Mouse (Mus musculus) kidney, adult 2 months (tissue): ENCODE measurements around the gene Tssc4. TPM values are rescaled to one million over a fixed set of nuclear protein-coding genes. Genes with fewer than 3 reads are reported as not detected.

Experiments used
- DNase-seq: peaks from one replicate; pipeline ENCODE4 v3.0.0; 2021
- H3K27ac ChIP-seq: fragments of 200-500 bp; 2 replicates; pipeline ENCODE4 v1.5.1; 2012; ENCODE audit warnings: low read depth, low read length, control low read depth, inconsistent platforms; ENCODE audit not compliant: insufficient read depth
- H3K27me3 ChIP-seq: fragments of 200-500 bp; replicated peaks from 2 replicates; pipeline ENCODE4 v1.6.1; 2012; ENCODE audit warnings: mild to moderate bottlenecking, moderate library complexity, low read length, inconsistent platforms; ENCODE audit not compliant: control insufficient read depth, insufficient read depth
- H3K36me3 ChIP-seq: fragments of 200-500 bp; 2 replicates; pipeline ENCODE4 v1.6.1; 2012; ENCODE audit warnings: mild to moderate bottlenecking, moderate library complexity, low read length, inconsistent platforms; ENCODE audit not compliant: control insufficient read depth, insufficient read depth
- H3K4me1 ChIP-seq: fragments of 200-500 bp; 2 replicates; pipeline ENCODE4 v1.6.1; 2011; ENCODE audit warnings: low read length; ENCODE audit not compliant: control insufficient read depth, insufficient read depth
- H3K4me3 ChIP-seq: fragments of 200-500 bp; 2 replicates; pipeline ENCODE4 v1.5.1; 2011; ENCODE audit warnings: mild to moderate bottlenecking, low read depth, low read length, control low read depth; ENCODE audit not compliant: insufficient read depth
- CTCF ChIP-seq: fragments of 200-500 bp; conservative IDR thresholded peaks from 2 replicates; pipeline ENCODE4 v1.5.1; 2011; ENCODE audit warnings: low read depth, mild to moderate bottlenecking, control low read depth, low read length, moderate library complexity, mixed read lengths; ENCODE audit not compliant: insufficient read depth, insufficient read length
- POLR2A ChIP-seq: fragments of 200-500 bp; IDR thresholded peaks from one replicate; pipeline ENCODE4 v1.6.1; 2011; ENCODE audit warnings: low read depth, low read length, control low read depth
- WGBS: fragments of 180-500 bp; shearing (Covaris S2); methylation state at CpG from one replicate; pipeline ENCODE4 v1.1.7; 2018; 5-methylcytosine and 5-hydroxymethylcytosine counted together
- polyA plus RNA-seq: library from polyadenylated mRNA; depleted of rRNA; stranded (reverse); fragments of >200 nt; gene quantifications from 2 replicates; pipeline ENCODE4 v1.2.3, GENCODE M21; 2012

Tssc4 gene
- polyA plus RNA-seq, 1 experiment, result 64.8 TPM

DNA sequence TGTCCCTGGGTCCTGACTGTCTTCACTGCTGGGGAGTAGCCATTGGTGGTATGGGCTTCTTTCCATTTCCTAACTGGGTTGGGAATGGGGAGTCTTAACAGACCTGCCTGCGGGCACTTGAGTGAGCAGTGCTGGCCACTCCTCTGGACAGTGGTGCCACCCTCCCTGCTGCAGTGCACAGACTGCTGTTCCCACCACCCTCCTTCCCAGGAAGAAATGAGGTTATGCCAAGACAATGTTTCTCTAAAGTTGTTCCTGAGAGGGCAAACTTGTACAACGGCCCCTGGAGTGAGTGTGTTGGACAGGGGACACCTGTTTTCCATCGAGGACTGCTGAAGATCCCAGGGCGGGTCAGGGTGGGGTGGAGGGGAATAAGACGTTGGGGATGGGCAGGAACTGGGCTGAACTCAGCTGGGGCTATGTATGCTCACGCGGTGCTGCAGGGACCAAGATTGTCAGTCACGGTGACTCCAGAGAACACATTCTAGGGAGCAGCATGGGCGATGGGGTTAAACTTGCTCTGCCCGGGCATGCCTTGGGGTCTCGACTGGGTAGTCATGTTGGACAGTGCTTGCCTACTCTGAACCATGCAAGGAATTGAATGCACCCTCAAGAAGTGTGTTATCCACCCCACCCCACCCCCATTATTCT, 15.0 kb upstream of the Tssc4 start:
- H3K27ac ChIP-seq, result peak overlapping the region; percentile 32; the same call in 1 of the 2 replicates

DNA sequence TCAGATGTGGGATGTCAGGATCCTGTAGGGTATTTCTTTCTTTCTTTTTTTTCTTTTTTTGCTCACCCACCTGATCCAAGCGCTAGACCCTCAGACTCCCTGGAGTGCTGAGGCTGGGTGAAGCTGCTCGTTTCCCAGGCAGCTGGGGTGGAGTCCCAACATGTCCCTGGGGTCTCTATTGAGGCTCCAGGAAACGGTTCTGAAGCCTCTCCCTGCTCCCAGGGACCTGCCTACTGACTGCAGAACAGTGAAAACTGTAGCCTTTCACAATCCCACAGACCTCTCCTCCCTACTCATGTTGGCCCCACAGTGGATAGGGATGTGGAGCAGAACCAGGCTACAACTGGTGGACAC, 14.5 kb upstream of the Tssc4 start:
- no peak for DNase-seq
- no peaks in the 10 kb centered on the region for H3K36me3 ChIP-seq
- TF ChIP-seq POLR2A, result no peak
- no peak for TF ChIP-seq CTCF
- H3K27ac ChIP-seq, result peak overlapping the region; percentile 61
- WGBS, result 30% methylated on average over 3 of the region's 3 CpGs
- peaks cover 56% of the 10 kb centered on the region for H3K4me1 ChIP-seq
- H3K27me3 ChIP-seq, result no peaks in the 10 kb centered on the region
- H3K4me3 ChIP-seq, result peak overlapping the region; percentile 91

More for the DNA sequence above, 15.0 kb upstream of the Tssc4 start:
- WGBS, result 9% methylated on average over 11 of the region's 11 CpGs
- peak; percentile 24 for DNase-seq
- TF ChIP-seq POLR2A (no peak), CTCF (no peak)
- H3K27me3 ChIP-seq, result no peaks in the 10 kb centered on the region
- H3K4me3 ChIP-seq, result peak overlapping the region; percentile 91
- H3K4me1 ChIP-seq, result peaks cover 61% of the 10 kb centered on the region
- no peaks in the 10 kb centered on the region for H3K36me3 ChIP-seq

DNA sequence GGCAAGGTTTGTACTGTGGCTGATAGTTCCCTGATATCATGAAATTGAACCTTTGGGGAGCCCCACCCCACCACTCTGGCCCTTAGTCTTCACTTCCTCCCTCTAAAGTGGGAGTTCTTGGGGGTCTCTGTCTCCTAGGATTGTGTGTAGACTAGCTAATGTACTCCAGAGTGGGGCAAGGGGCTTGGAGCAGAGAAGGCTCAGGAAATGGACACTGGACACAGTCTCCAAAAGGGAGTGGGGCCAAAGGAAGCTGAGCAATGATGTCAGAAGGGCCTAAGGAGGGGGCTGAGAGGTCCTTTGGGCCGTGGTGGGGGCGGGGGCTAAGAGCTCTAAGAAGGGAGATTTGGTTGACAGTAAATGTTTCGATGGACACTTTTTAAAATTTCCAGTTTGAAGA, 14.0 kb upstream of the Tssc4 start:
- Histone ChIP-seq H3K36me3 (no peaks in the 10 kb centered on the region), H3K27ac (peak overlapping the region; percentile 61), H3K4me1 (peaks cover 52% of the 10 kb centered on the region), H3K27me3 (no peaks in the 10 kb centered on the region), H3K4me3 (peak overlapping the region; percentile 91)
- WGBS, result 48% methylated on average over 3 of the region's 3 CpGs
- DNase-seq, result no peak
- no peak for TF ChIP-seq CTCF
- no peak for TF ChIP-seq POLR2A

DNA sequence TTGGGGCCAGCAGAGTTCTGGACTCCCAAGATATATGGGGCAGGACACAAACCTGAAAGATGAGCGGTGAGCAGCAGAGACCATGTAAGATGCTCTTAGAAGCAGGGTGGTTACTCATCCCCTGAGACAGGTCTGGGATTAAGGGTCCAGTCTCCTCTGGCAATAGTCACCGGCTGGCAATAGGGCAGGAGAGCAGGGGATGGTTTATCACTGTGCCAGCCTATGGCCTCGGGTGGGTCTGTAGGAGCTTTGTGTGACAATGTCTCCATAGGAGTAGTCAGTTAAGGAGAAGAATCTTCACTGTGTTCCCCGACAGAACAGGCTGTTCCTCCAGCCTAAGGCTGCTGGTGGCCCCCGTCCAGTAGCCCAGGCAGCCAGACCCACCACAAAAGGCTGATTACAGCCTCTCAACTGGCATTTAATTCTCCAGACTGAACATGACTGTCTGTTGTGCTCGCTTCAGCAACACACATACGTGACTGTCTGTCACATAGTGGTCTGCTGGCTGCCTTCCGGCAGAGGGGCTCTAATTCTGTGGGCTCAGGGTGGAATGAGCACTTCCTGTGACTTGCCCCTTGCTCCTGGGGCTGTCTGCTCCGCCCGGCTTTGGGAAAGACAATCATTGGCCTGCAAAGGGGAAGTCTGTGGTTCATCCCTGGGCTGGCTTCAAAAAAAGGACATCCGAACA, 13.4 kb upstream of the Tssc4 start:
- peak overlapping the region; percentile 22 for H3K4me3 ChIP-seq
- TF ChIP-seq CTCF (no peak), POLR2A (no peak)
- H3K36me3 ChIP-seq, result no peaks in the 10 kb centered on the region
- WGBS, result 57% methylated on average over 11 of the region's 11 CpGs
- H3K4me1 ChIP-seq, result peaks cover 46% of the 10 kb centered on the region
- H3K27me3 ChIP-seq, result no peaks in the 10 kb centered on the region
- peak overlapping the region; percentile 5 for H3K27ac ChIP-seq
- peak; percentile 37 for DNase-seq

DNA sequence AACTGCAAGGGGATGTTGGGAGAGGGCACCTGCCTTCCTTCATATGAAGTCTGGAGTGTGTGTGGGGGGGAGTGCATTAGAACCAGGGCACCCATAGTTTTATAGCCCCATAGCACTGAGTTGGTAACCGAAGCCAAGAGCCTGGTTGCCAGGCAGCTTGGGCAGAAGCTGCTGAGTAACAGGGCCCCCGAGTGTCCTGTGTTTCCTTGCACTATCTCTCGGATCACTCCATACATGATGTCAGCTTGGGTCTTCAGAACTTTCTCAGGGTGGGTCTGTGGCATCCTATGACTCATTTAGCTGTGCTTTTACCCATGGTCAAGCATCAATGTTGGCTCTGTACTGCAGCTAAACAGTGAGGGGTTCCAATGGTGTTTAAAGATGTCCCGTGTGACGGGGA, 12.0 kb upstream of the Tssc4 start:
- no peak overlapping the region for H3K4me3 ChIP-seq
- 58% methylated on average over 5 of the region's 5 CpGs for WGBS
- no peak for DNase-seq
- H3K36me3 ChIP-seq, result no peaks in the 10 kb centered on the region
- no peaks in the 10 kb centered on the region for H3K27me3 ChIP-seq
- H3K27ac ChIP-seq, result peak overlapping the region; percentile 77; the same call in 1 of the 2 replicates
- no peak for TF ChIP-seq POLR2A
- no peak for TF ChIP-seq CTCF
- peaks cover 41% of the 10 kb centered on the region for H3K4me1 ChIP-seq

DNA sequence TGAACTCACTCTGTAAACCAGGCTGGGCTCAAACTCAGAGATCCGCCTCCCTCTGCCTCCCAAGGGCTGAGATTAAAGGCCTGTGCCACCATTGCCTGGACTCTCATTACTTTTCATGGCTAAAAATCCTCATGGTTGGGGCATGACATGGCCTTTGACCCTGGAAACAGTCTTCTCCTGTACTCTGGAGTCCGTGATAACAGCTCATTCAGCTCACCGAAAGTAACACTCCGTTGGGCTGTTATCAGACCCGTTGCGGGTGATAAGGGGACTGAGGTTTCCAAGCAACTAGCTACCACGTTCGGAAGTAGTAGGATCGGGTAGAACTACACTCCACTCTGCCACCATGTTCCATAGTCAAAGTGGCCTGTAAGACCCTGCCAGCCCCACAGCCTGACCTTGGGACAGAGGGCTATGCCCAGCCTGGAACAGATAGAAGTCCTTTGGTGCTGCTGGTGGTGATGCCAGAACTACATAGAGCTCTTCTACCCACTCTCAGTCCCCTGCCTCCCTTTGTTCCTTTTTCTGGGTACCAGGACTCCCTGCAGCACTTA, 11.3 kb upstream of the Tssc4 start:
- Histone ChIP-seq H3K27me3 (no peaks in the 10 kb centered on the region), H3K4me1 (peaks cover 41% of the 10 kb centered on the region), H3K36me3 (no peaks in the 10 kb centered on the region; the same call in 1 of the 2 replicates), H3K4me3 (no peak overlapping the region), H3K27ac (peak overlapping the region; percentile 77)
- no peak for DNase-seq
- WGBS, result 58% methylated on average over 9 of the region's 9 CpGs
- TF ChIP-seq CTCF (no peak), POLR2A (no peak)

DNA sequence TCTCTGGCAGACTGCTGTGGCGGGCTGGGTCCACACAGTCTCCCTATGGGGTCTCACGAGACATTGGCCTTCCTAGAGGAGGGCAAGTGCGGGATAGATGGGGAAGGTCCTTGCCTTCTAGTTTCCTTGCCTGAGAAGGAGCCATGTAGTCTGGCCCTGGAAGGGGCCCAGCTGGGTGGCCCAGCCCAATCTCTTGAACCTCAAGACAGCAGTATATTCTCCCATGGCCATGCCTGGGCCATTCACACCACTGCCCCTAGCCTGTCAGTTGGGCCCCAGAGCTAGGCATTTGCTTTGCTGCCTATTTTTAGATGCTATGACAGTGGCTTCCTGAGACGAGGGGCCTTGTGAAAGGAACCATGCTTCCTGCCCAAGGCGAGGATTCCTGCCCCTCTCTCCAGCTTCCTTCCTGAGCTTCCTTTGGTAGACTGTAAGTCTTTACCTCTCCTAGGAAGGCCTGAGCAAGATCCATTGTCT, 10.8 kb upstream of the Tssc4 start:
- TF ChIP-seq POLR2A (no peak), CTCF (no peak)
- WGBS, result 50% methylated on average over 5 of the region's 5 CpGs
- no peaks in the 10 kb centered on the region for H3K27me3 ChIP-seq
- DNase-seq, result peak; percentile 82
- H3K27ac ChIP-seq, result peak overlapping the region; percentile 77
- peaks cover 1% of the 10 kb centered on the region; the same call in 1 of the 2 replicates for H3K36me3 ChIP-seq
- H3K4me1 ChIP-seq, result peaks cover 41% of the 10 kb centered on the region
- H3K4me3 ChIP-seq, result no peak overlapping the region
